Mouse (Mus musculus) hindbrain, embryonic 11.5 days (tissue): ENCODE measurements around the gene U90926. TPM values are rescaled to one million over a fixed set of nuclear protein-coding genes. Genes with fewer than 3 reads are reported as not detected.
A peak's percentile ranks its signal among the peaks of the same experiment; 100 is the strongest.

Experiments
- ATAC-seq: fragments of 200-750 bp; cut with Nextera tagmentation; 2 replicates; pipeline ENCODE4 v1.8.0; 2017; ENCODE audit warnings: mild to moderate bottlenecking, moderate TSS enrichment, moderate library complexity; ENCODE audit not compliant: low FRiP score
- DNase-seq: peaks from one replicate; pipeline ENCODE4 v3.0.0-alpha.2; 2015; ENCODE audit warnings: low spot score
- H3K27ac ChIP-seq: fragments of 300-500 bp; sonication (generic); 2 replicates; pipeline ENCODE4 v1.5.1; 2014; ENCODE audit warnings: mild to moderate bottlenecking, low read depth, low read length
- H3K27me3 ChIP-seq: fragments of 300-500 bp; sonication (generic); 2 replicates; pipeline ENCODE4 v1.6.1; 2014; ENCODE audit warnings: mild to moderate bottlenecking, low read length, moderate library complexity, mixed read lengths; ENCODE audit not compliant: control insufficient read depth, insufficient read depth
- H3K36me3 ChIP-seq: fragments of 300-500 bp; sonication (generic); 2 replicates; pipeline ENCODE4 v1.6.1; 2014; ENCODE audit warnings: mild to moderate bottlenecking, low read length, moderate library complexity, mixed read lengths; ENCODE audit not compliant: control insufficient read depth, insufficient read depth
- H3K4me1 ChIP-seq: fragments of 300-500 bp; sonication (generic); replicated peaks from 2 replicates; pipeline ENCODE4 v1.6.1; 2014; ENCODE audit warnings: low read length, mixed read lengths; ENCODE audit not compliant: control insufficient read depth, insufficient read depth
- H3K4me2 ChIP-seq: fragments of 300-500 bp; sonication (generic); replicated peaks from 2 replicates; pipeline ENCODE4 v1.6.1; 2014; ENCODE audit warnings: mild to moderate bottlenecking, low read depth, low read length
- H3K4me3 ChIP-seq: fragments of 300-500 bp; sonication (generic); 2 replicates; pipeline ENCODE4 v1.5.1; 2014; ENCODE audit warnings: low read depth, low read length
- H3K9ac ChIP-seq: fragments of 300-500 bp; sonication (generic); 2 replicates; pipeline ENCODE4 v1.6.1; 2014; ENCODE audit warnings: low read depth, low read length
- H3K9me3 ChIP-seq: fragments of 300-500 bp; sonication (generic); 2 replicates; pipeline ENCODE4 v1.6.1; 2016; ENCODE audit warnings: low read length; ENCODE audit not compliant: control insufficient read depth
- WGBS: fragments of 180-500 bp; shearing (Covaris S2); extraction: QIAGEN DNeasy Blood & Tissue Kit; methylation state at CpG from one replicate; pipeline ENCODE4 v1.1.7; 2014; 5-methylcytosine and 5-hydroxymethylcytosine counted together
- polyA plus RNA-seq: library from polyadenylated mRNA; unstranded; fragments of >200 nt; fragmentation: Nextera tagmentation; extraction: Ambion mirVana; gene quantifications from 2 replicates; pipeline ENCODE4 v1.2.1, GENCODE M21; 2014

The U90926 gene
- polyA plus RNA-seq, 1 experiment from 2014 or later, result not detected

- H3K4me3 ChIP-seq, result no peak overlapping the region
- H3K9ac ChIP-seq, result no peak overlapping the region
- WGBS, result 92% methylated on average over 2 of the region's 2 CpGs
- H3K4me2 ChIP-seq, result no peak overlapping the region
- H3K4me1 ChIP-seq, result no peaks in the 10 kb centered on the region
- no peaks in the 10 kb centered on the region for H3K9me3 ChIP-seq
- DNase-seq (no peak), ATAC-seq (no peak)
- no peak overlapping the region for H3K27ac ChIP-seq
- no peaks in the 10 kb centered on the region for H3K27me3 ChIP-seq
- no peaks in the 10 kb centered on the region for H3K36me3 ChIP-seq
Observed at GRCm38 (mm10) chr5:92244900-92245299, 29.7 kb upstream of the U90926 start.

DNA sequence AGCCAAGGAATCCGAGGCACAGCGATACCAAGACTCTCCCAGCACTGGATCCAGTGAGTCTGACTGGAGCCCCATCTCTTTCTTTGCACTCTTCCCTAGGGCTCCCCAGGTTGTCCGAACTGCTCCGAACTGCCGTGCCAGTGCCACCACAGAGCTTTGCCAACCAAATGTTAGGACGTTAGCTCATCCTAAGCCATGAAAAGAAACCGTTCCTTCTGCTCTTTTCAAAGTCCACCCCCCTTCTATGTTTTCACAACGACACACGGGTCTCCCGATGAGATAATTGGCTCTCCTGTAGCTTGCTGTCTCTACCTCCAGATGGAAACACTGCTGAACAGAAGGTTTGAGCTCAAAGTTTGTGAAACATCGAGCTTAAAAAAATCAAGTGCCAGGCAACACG is 25.6 kb upstream of the U90926 start:
- H3K9me3 ChIP-seq, result no peaks in the 10 kb centered on the region
- no peak overlapping the region for H3K4me2 ChIP-seq
- DNase-seq (no peak), ATAC-seq (no peak)
- H3K36me3 ChIP-seq, result no peaks in the 10 kb centered on the region
- H3K27ac ChIP-seq, result no peak overlapping the region
- no peak overlapping the region for H3K4me3 ChIP-seq
- no peak overlapping the region for H3K9ac ChIP-seq
- WGBS, result 93% methylated on average over 12 of the region's 12 CpGs
- H3K4me1 ChIP-seq, result no peaks in the 10 kb centered on the region
- H3K27me3 ChIP-seq, result no peaks in the 10 kb centered on the region

DNA sequence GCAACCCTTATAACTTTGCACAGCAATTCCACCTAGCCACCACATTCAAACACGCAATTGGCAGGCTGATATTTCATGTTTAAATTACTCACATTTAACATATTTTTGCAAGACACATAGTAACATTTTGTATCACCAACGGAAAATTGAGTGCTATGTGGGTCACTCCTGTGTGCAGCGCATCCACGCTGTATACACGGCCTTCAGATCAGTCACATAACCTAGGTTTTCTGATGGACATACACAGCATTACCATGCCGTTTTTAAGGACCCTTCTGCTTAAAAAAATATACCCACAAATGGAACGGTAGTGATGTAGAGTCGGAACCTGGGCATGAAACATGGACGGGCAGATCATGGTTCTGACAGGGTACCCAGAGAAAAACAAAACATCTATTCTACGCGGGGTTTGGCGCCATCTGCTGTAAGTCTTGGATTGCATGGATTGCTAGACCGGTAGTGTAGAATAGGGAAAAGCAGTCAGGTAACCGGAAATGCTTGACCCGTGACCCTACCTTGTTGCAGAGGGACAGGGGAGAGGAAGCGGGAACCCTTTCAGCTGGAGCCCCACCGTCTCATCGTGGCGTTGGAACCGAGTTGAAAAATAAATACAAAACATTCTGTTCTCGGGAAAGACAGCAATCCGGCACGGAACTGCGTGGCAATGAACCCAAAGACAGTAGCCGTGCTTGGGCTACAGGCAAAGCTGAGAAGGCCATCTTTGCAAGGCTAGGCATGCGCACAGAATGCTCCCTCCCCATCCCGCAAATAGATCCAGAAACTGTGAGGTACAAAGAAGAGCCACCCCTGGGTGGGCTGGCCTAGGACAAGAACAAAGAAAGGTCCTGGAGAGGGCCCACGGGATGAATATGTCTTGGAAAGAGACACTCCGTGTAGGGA is 24.4 kb upstream of the U90926 start:
- H3K27me3 ChIP-seq, result no peaks in the 10 kb centered on the region
- 45% methylated on average over 29 of the region's 29 CpGs for WGBS
- ATAC-seq, result peak; percentile 65; the same call in 1 of the 2 replicates

DNA sequence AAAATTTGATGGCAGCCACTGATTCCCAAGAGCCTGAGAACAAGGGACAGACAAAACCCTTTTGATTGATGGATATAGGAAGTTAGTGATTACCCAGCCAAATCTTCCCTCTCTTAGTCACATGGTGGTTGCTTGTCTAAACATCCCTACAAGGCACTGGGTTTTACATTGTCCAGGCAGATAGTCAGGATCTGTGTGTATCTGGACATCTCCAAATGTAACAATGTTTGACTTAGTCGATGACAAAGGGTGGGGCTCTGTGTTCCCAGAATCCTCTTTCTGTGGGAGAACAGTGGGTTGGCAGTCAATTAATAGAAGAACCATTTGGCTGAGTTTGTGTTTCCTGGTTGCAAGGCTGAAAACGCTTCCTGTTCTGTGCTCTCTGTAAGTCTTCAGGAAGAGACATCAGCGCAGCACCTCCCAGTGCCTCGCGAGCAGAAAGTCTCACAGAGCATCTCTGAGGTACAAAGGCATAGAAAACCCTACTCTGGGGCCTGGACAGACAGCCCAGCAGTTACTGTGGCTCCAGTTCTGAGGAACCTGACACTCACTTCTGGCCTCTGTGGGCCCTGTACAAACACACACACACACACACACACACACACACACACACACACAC is 19.8 kb upstream of the U90926 start:
- Histone ChIP-seq H3K4me1 (no peaks in the 10 kb centered on the region), H3K27me3 (no peaks in the 10 kb centered on the region), H3K36me3 (no peaks in the 10 kb centered on the region), H3K4me2 (no peak overlapping the region), H3K27ac (no peak overlapping the region), H3K4me3 (no peak overlapping the region), H3K9me3 (no peaks in the 10 kb centered on the region), H3K9ac (no peak overlapping the region)
- WGBS, result 60% methylated on average over 5 of the region's 5 CpGs
- DNase-seq (no peak), ATAC-seq (no peak)

More for the DNA sequence above, 24.4 kb upstream of the U90926 start:
- peak overlapping the region; percentile 25; the same call in 1 of the 2 replicates for H3K4me2 ChIP-seq
- no peaks in the 10 kb centered on the region for H3K4me1 ChIP-seq
- peak; percentile 78 for DNase-seq
- no peaks in the 10 kb centered on the region for H3K9me3 ChIP-seq
- no peak overlapping the region for H3K4me3 ChIP-seq
- H3K36me3 ChIP-seq, result no peaks in the 10 kb centered on the region
- H3K9ac ChIP-seq, result no peak overlapping the region
- no peak overlapping the region for H3K27ac ChIP-seq

DNA sequence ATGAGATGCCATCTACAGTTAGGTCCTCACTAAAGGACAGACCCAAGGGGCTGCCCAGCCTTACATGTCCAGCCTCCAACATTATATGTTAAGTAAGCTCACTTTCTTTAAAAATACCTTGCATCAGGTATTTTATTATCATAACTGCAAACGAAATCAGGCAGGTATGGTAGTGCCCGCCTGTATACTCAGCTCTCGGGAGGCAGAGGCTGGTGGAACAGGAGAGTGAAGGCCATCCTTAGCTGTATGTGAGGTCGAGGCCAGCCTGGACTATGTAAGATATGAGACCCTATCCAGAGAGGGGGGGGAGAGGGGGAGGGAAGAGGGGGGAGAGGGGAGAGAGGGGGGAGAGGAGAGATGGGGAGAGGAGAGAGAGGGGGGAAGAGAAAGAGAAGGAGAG is 18.2 kb upstream of the U90926 start:
- Histone ChIP-seq H3K9ac (no peak overlapping the region), H3K36me3 (no peaks in the 10 kb centered on the region), H3K4me2 (no peak overlapping the region), H3K4me3 (no peak overlapping the region), H3K4me1 (no peaks in the 10 kb centered on the region), H3K27ac (no peak overlapping the region), H3K9me3 (no peaks in the 10 kb centered on the region), H3K27me3 (no peaks in the 10 kb centered on the region)
- DNase-seq (no peak), ATAC-seq (no peak)
- WGBS, result 92% methylated on average over 4 of the region's 4 CpGs

DNA sequence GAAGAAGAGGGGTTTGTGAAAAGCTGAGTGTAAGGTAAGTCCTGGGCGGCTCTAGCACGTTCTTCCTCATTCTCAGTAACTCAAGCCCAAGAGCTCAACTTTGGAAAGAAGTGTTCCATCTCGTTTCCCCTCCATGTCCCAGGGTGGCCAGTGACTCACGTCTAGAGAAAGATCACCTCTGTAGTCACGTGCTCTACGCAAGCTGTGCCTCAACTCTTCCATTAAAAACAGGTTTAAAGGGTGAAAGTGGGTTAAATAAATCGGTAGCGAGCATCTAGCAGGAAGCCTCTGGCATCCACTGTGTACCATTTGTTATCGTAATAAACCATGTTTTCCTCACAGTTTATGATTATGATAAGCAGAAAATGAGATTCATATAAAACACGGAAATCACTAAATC is 16.6 kb upstream of the U90926 start:
- Histone ChIP-seq H3K27me3 (no peaks in the 10 kb centered on the region), H3K27ac (no peak overlapping the region), H3K4me2 (no peak overlapping the region), H3K4me1 (no peaks in the 10 kb centered on the region), H3K4me3 (no peak overlapping the region), H3K36me3 (no peaks in the 10 kb centered on the region), H3K9me3 (no peaks in the 10 kb centered on the region), H3K9ac (no peak overlapping the region)
- DNase-seq, result no peak
- ATAC-seq, result no peak
- WGBS, result 82% methylated on average over 10 of the region's 10 CpGs

DNA sequence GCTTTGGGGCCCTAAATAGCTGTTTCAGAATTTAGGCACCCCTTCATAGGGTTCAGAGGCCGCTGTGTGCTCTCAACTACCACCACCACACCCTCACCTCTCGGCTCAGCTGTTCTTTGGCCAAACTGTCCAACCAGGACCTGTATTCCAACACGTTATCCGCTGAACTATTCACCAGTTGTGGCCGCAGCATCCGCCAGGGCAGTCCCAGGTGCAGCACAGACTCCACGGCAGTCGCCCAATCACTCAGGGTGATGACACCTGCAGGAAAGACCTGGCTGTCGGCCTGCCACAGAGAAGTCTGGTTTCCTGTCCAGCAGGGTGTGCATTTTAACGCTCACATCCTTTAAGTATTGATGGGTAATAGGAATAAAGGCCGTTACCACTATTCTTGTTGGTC is 15.1 kb upstream of the U90926 start:
- H3K4me2 ChIP-seq, result no peak overlapping the region
- no peaks in the 10 kb centered on the region for H3K9me3 ChIP-seq
- no peaks in the 10 kb centered on the region for H3K27me3 ChIP-seq
- no peak overlapping the region for H3K4me3 ChIP-seq
- no peaks in the 10 kb centered on the region for H3K4me1 ChIP-seq
- 82% methylated on average over 11 of the region's 11 CpGs for whole genome bisulfite sequencing
- DNase-seq, result no peak
- ATAC-seq, result no peak
- no peaks in the 10 kb centered on the region for H3K36me3 ChIP-seq
- no peak overlapping the region for H3K9ac ChIP-seq
- no peak overlapping the region for H3K27ac ChIP-seq

DNA sequence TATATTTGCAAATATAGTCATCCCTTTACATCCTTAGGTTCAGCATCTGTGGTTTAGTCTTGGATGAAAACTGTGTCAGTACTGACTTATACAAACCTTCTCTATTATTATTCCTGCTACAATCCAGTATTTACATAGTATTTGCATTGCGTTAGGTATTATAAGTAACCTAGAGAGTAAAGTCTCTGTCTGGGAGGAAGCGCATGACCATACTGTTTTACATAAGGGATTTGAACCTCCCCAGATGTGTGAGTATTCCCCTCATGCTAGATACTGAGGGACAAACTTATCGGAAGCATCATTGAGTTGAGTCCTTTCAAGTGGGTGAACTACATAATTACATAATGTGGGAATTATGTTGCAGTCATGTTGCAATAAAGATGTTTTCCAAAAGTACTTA is 14.3 kb upstream of the U90926 start:
- no peaks in the 10 kb centered on the region for H3K4me1 ChIP-seq
- no peak overlapping the region for H3K4me3 ChIP-seq
- H3K9ac ChIP-seq, result no peak overlapping the region
- WGBS, result 95% methylated on average over 3 of the region's 3 CpGs
- no peak overlapping the region for H3K27ac ChIP-seq
- no peaks in the 10 kb centered on the region for H3K36me3 ChIP-seq
- DNase-seq (no peak), ATAC-seq (no peak)
- H3K4me2 ChIP-seq, result no peak overlapping the region
- H3K27me3 ChIP-seq, result no peaks in the 10 kb centered on the region
- H3K9me3 ChIP-seq, result no peaks in the 10 kb centered on the region

DNA sequence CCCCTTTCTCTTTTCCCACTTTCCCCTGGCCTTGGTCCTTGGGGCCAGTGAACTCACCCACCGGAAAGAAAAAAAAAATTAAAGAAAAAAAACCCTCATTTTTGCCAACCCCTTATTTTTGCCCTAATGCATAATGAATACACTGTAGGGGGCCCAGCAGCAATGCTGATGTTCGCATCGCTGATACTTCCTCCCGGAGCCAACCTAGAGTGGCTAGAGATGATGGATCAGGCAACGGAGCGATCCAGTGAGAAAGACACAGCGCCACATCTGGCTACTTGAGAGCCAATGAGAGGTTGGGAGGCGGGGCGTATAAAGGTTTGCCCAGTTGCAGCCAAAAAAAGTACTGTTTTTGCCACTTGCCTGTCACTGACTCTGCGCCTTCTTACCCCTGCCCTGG is 13.6 kb upstream of the U90926 start:
- Histone ChIP-seq H3K4me3 (no peak overlapping the region), H3K36me3 (no peaks in the 10 kb centered on the region), H3K4me1 (no peaks in the 10 kb centered on the region), H3K27me3 (no peaks in the 10 kb centered on the region), H3K27ac (no peak overlapping the region), H3K9me3 (no peaks in the 10 kb centered on the region), H3K4me2 (no peak overlapping the region), H3K9ac (no peak overlapping the region)
- ATAC-seq (no peak), DNase-seq (no peak)
- 26% methylated on average over 10 of the region's 10 CpGs for WGBS
